Mouse (Mus musculus): Measurements from ENCODE around the gene Nova1. TPM values are rescaled to one million over a fixed set of nuclear protein-coding genes. Genes with fewer than 3 reads are reported as not detected.

The Nova1 gene
- 2.1 and 2.4 TPM in 2 replicates for polyA plus RNA-seq (2015; fragmentation: Nextera tagmentation; extraction: Ambion mirVana)

- H3K9ac ChIP-seq, result peak within 1 kb of the TSS; percentile 44
- WGBS, result under 1% methylated on average over 43 of the region's 68 CpGs
- ATAC-seq (ENCODE audit: insufficient number of reproducible peaks, low FRiP score, low TSS enrichment, low read depth), result peak; percentile 69
Observed at GRCm38 (mm10) chr12:46818856-46819347, at the start of gene Nova1. Gene Nova1, minus strand, starts transcription at chr12:46818929.

GRCm38 (mm10) chr12:46819348-46820022 is 756 bp upstream of the Nova1 start:
- peak overlapping the region; percentile 78 for H3K4me3 ChIP-seq (replicated peaks)
- peaks cover 7% of the 10 kb centered on the region; the same call in 1 of the 2 replicates for H3K27me3 ChIP-seq
- no peaks in the 10 kb centered on the region for H3K36me3 ChIP-seq
- no peaks in the 10 kb centered on the region for H3K9me3 ChIP-seq (replicated peaks)
- peak; percentile 91 for ATAC-seq (ENCODE audit: insufficient number of reproducible peaks, low FRiP score, low TSS enrichment, low read depth)
- peak overlapping the region; percentile 65; the same call in 1 of the 2 replicates for H3K27ac ChIP-seq (replicated peaks)
- H3K4me2 ChIP-seq (replicated peaks), result peak overlapping the region; percentile 95
- peak overlapping the region; percentile 44 for H3K9ac ChIP-seq
- WGBS, result under 1% methylated on average over 47 of the region's 57 CpGs
- H3K4me1 ChIP-seq, result no peaks in the 10 kb centered on the region

More at GRCm38 (mm10) chr12:46818856-46819347, at the start of gene Nova1:
- H3K36me3 ChIP-seq, result no peaks in the 10 kb centered on the region
- peaks cover 7% of the 10 kb centered on the region; the same call in 1 of the 2 replicates for H3K27me3 ChIP-seq
- H3K4me1 ChIP-seq, result no peaks in the 10 kb centered on the region
- peak within 1 kb of the TSS; percentile 65 for H3K27ac ChIP-seq (replicated peaks)
- no peaks in the 10 kb centered on the region for H3K9me3 ChIP-seq (replicated peaks)
- H3K4me2 ChIP-seq (replicated peaks), result peak within 1 kb of the TSS; percentile 95
- peak within 1 kb of the TSS; percentile 78 for H3K4me3 ChIP-seq (replicated peaks)

- H3K27ac ChIP-seq (replicated peaks), result 0 out of 2 replicates have a peak overlapping the region, but pooled peaks have one; percentile 39
- H3K4me2 ChIP-seq (replicated peaks), result peak overlapping the region; percentile 95
- no peaks in the 10 kb centered on the region for H3K36me3 ChIP-seq
- peak overlapping the region; percentile 78 for H3K4me3 ChIP-seq (replicated peaks)
- peak overlapping the region; percentile 40 for H3K9ac ChIP-seq
- peaks cover 7% of the 10 kb centered on the region; the same call in 1 of the 2 replicates for H3K27me3 ChIP-seq
- no peaks in the 10 kb centered on the region for H3K4me1 ChIP-seq
- under 1% methylated on average over 61 of the region's 61 CpGs for WGBS
- ATAC-seq (ENCODE audit: insufficient number of reproducible peaks, low FRiP score, low TSS enrichment, low read depth), result no peak
- H3K9me3 ChIP-seq (replicated peaks), result no peaks in the 10 kb centered on the region
Observed at GRCm38 (mm10) chr12:46818021-46818855, 491 bp downstream of the Nova1 start.

- no peaks in the 10 kb centered on the region for H3K9me3 ChIP-seq (replicated peaks)
- 13% methylated on average over 14 of the region's 14 CpGs for WGBS
- 0 out of 2 replicates have a peak overlapping the region, but pooled peaks have one; percentile 1 for H3K9ac ChIP-seq
Observed at GRCm38 (mm10) chr12:46817211-46817803, 1.4 kb downstream of the Nova1 start.

GRCm38 (mm10) chr12:46816291-46816690 is 2.4 kb downstream of the Nova1 start:
- Histone ChIP-seq H3K9me3 (replicated peaks) (no peaks in the 10 kb centered on the region), H3K4me1 (no peaks in the 10 kb centered on the region), H3K36me3 (no peaks in the 10 kb centered on the region), H3K9ac (no peak overlapping the region), H3K27ac (replicated peaks) (no peak overlapping the region), H3K27me3 (peaks cover 7% of the 10 kb centered on the region; the same call in 1 of the 2 replicates), H3K4me2 (replicated peaks) (no peak overlapping the region), H3K4me3 (replicated peaks) (no peak overlapping the region)
- no peak for ATAC-seq (ENCODE audit: insufficient number of reproducible peaks, low FRiP score, low TSS enrichment, low read depth)
- 86% methylated on average over 3 of the region's 3 CpGs for WGBS

More at GRCm38 (mm10) chr12:46817211-46817803, 1.4 kb downstream of the Nova1 start:
- Histone ChIP-seq H3K4me2 (replicated peaks) (peak overlapping the region; percentile 95), H3K36me3 (no peaks in the 10 kb centered on the region), H3K4me3 (replicated peaks) (peak overlapping the region; percentile 78), H3K27ac (replicated peaks) (no peak overlapping the region), H3K4me1 (no peaks in the 10 kb centered on the region), H3K27me3 (peaks cover 7% of the 10 kb centered on the region; the same call in 1 of the 2 replicates)
- ATAC-seq (ENCODE audit: insufficient number of reproducible peaks, low FRiP score, low TSS enrichment, low read depth), result no peak

GRCm38 (mm10) chr12:46815697-46816096 is 3.0 kb downstream of the Nova1 start:
- 79% methylated on average over 5 of the region's 5 CpGs for WGBS
- Histone ChIP-seq H3K4me3 (replicated peaks) (no peak overlapping the region), H3K4me1 (no peaks in the 10 kb centered on the region), H3K4me2 (replicated peaks) (no peak overlapping the region), H3K27ac (replicated peaks) (no peak overlapping the region), H3K9me3 (replicated peaks) (no peaks in the 10 kb centered on the region), H3K9ac (no peak overlapping the region), H3K36me3 (no peaks in the 10 kb centered on the region), H3K27me3 (peaks cover 7% of the 10 kb centered on the region; the same call in 1 of the 2 replicates)
- ATAC-seq (ENCODE audit: insufficient number of reproducible peaks, low FRiP score, low TSS enrichment, low read depth), result no peak

GRCm38 (mm10) chr12:46814820-46815219 is 3.9 kb downstream of the Nova1 start:
- WGBS, result 83% methylated on average over 4 of the region's 4 CpGs
- no peak overlapping the region for H3K27ac ChIP-seq (replicated peaks)
- H3K9ac ChIP-seq, result no peak overlapping the region
- peaks cover 5% of the 10 kb centered on the region; the same call in 1 of the 2 replicates for H3K27me3 ChIP-seq
- no peaks in the 10 kb centered on the region for H3K4me1 ChIP-seq
- no peak overlapping the region for H3K4me3 ChIP-seq (replicated peaks)
- no peak for ATAC-seq (ENCODE audit: insufficient number of reproducible peaks, low FRiP score, low TSS enrichment, low read depth)
- H3K4me2 ChIP-seq (replicated peaks), result no peak overlapping the region
- H3K9me3 ChIP-seq (replicated peaks), result no peaks in the 10 kb centered on the region
- no peaks in the 10 kb centered on the region for H3K36me3 ChIP-seq

GRCm38 (mm10) chr12:46801311-46801710 is 17.4 kb downstream of the Nova1 start:
- H3K9ac ChIP-seq, result no peak overlapping the region
- no peak overlapping the region for H3K27ac ChIP-seq (replicated peaks)
- H3K36me3 ChIP-seq, result no peaks in the 10 kb centered on the region
- H3K27me3 ChIP-seq, result no peaks in the 10 kb centered on the region
- no peak for ATAC-seq (ENCODE audit: insufficient number of reproducible peaks, low FRiP score, low TSS enrichment, low read depth)
- H3K4me3 ChIP-seq (replicated peaks), result no peak overlapping the region
- WGBS, result 77% methylated on average over 1 of the region's 1 CpGs
- no peaks in the 10 kb centered on the region for H3K4me1 ChIP-seq
- H3K4me2 ChIP-seq (replicated peaks), result no peak overlapping the region
- no peaks in the 10 kb centered on the region for H3K9me3 ChIP-seq (replicated peaks)

- no peak for ATAC-seq (ENCODE audit: insufficient number of reproducible peaks, low FRiP score, low TSS enrichment, low read depth)
- 57% methylated on average over 8 of the region's 8 CpGs for WGBS
Observed at GRCm38 (mm10) chr12:46782301-46783280, 36.1 kb downstream of the Nova1 start.

GRCm38 (mm10) chr12:46781481-46781880 is 37.2 kb downstream of the Nova1 start:
- Histone ChIP-seq H3K4me3 (replicated peaks) (no peak overlapping the region), H3K4me1 (no peaks in the 10 kb centered on the region), H3K9ac (no peak overlapping the region), H3K4me2 (replicated peaks) (no peak overlapping the region), H3K9me3 (replicated peaks) (no peaks in the 10 kb centered on the region), H3K36me3 (no peaks in the 10 kb centered on the region), H3K27ac (replicated peaks) (no peak overlapping the region), H3K27me3 (no peaks in the 10 kb centered on the region)
- ATAC-seq (ENCODE audit: insufficient number of reproducible peaks, low FRiP score, low TSS enrichment, low read depth), result no peak

More at GRCm38 (mm10) chr12:46782301-46783280, 36.1 kb downstream of the Nova1 start:
- no peak overlapping the region for H3K4me2 ChIP-seq (replicated peaks)
- no peaks in the 10 kb centered on the region for H3K36me3 ChIP-seq
- H3K9me3 ChIP-seq (replicated peaks), result no peaks in the 10 kb centered on the region
- H3K4me1 ChIP-seq, result no peaks in the 10 kb centered on the region
- H3K27me3 ChIP-seq, result no peaks in the 10 kb centered on the region
- no peak overlapping the region for H3K27ac ChIP-seq (replicated peaks)
- no peak overlapping the region for H3K9ac ChIP-seq
- H3K4me3 ChIP-seq (replicated peaks), result no peak overlapping the region
